Mouse (Mus musculus): ENCODE results near the gene Gm10439.
"Not testable (repeated sequence)": the region's sequence is repeated elsewhere in the genome, so short reads cannot be mapped to it uniquely, and the experiment has no call there.

GRCm38 (mm10) chrX:149594270-149594669, at the start of gene Gm10439:
- TF ChIP-seq POLR2A (IDR thresholded peaks at IDR 0.05; ENCODE audit: control insufficient read depth, low read depth, low read length); CTCF (IDR thresholded peaks at IDR 0.05; ENCODE audit: control insufficient read depth, insufficient read depth, insufficient replicate concordance, low read depth, low read length): not testable (repeated sequence)
